Mouse (Mus musculus) fat pad, adult 2 months (tissue): ENCODE results near the gene Tmem62.

ENCODE experiments used
- DNase-seq: peaks from one replicate; pipeline ENCODE4 v3.0.0-alpha.2; 2011; ENCODE audit warnings: low read depth, low spot score; ENCODE audit errors: extremely low read depth

The Tmem62 gene

DNA sequence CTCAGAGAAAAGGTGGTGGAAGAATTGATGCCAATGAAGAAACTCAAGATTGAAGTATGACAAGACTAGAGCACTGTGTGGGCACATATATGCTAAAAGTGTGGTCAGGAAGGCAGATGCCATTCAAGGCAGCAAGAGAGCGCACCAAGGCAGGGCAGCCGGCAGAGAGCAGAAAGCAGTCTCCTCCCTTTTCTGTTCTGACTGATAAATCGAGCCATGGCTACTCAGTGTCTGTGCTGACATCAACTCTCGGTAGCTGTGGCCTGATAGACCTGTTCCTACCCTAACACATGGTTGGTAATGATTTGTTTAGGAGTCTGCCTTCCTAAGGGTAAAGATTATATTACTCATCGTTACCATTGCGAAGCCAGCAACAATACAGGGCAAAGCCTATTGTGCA is 79.1 kb downstream of the Tmem62 start:
- peak; percentile 16 for DNase-seq
